Mouse (Mus musculus) lung, embryonic 15.5 days (tissue): Measurements from ENCODE around the gene Lrrc9. TPM values are rescaled to one million over a fixed set of nuclear protein-coding genes. Genes with fewer than 3 reads are reported as not detected.

ENCODE experiments used
- ATAC-seq: fragments of 200-750 bp; cut with Nextera tagmentation; 2 replicates; pipeline ENCODE4 v1.8.0; 2017; ENCODE audit warnings: moderate number of reproducible peaks, borderline replicate concordance; ENCODE audit not compliant: low FRiP score, low TSS enrichment; ENCODE audit errors: extremely low read depth
- H3K27ac ChIP-seq: fragments of 300-500 bp; sonication (generic); 2 replicates; pipeline ENCODE4 v1.5.1; 2015; ENCODE audit warnings: moderate library complexity, mild to moderate bottlenecking, inconsistent platforms
- H3K27me3 ChIP-seq: fragments of 300-500 bp; sonication (generic); 2 replicates; pipeline ENCODE4 v1.6.1; 2015; ENCODE audit warnings: inconsistent platforms
- H3K36me3 ChIP-seq: fragments of 300-500 bp; sonication (generic); 2 replicates; pipeline ENCODE4 v1.6.1; 2015; ENCODE audit warnings: inconsistent platforms
- H3K4me1 ChIP-seq: fragments of 300-500 bp; sonication (generic); 2 replicates; pipeline ENCODE4 v1.6.1; 2015; ENCODE audit warnings: inconsistent platforms
- H3K4me2 ChIP-seq: fragments of 300-500 bp; sonication (generic); 2 replicates; pipeline ENCODE4 v1.6.1; 2015; ENCODE audit warnings: inconsistent platforms, mild to moderate bottlenecking, moderate library complexity
- H3K4me3 ChIP-seq: fragments of 300-500 bp; sonication (generic); 2 replicates; pipeline ENCODE4 v1.5.1; 2015; ENCODE audit warnings: mild to moderate bottlenecking, inconsistent platforms
- H3K9ac ChIP-seq: fragments of 300-500 bp; sonication (generic); 2 replicates; pipeline ENCODE4 v1.6.1; 2015; ENCODE audit warnings: inconsistent platforms
- H3K9me3 ChIP-seq: fragments of 300-500 bp; sonication (generic); 2 replicates; pipeline ENCODE4 v1.6.1; 2016; ENCODE audit warnings: inconsistent platforms
- WGBS: fragments of 180-500 bp; shearing (Covaris S2); methylation state at CpG from one replicate; pipeline ENCODE4 v1.1.7; 2015; 5-methylcytosine and 5-hydroxymethylcytosine counted together
- polyA plus RNA-seq: library from polyadenylated mRNA; unstranded; fragments of >200 nt; fragmentation: Nextera tagmentation; extraction: Ambion mirVana; gene quantifications from 2 replicates; pipeline ENCODE4 v1.2.1, GENCODE M21; 2015

Gene Lrrc9
- polyA plus RNA-seq, 1 experiment from 2014 or later = 0.25 TPM

- H3K4me1 ChIP-seq = no peaks in the 10 kb centered on the region
- no peaks in the 10 kb centered on the region for H3K27me3 ChIP-seq
- no peaks in the 10 kb centered on the region for H3K36me3 ChIP-seq
- ATAC-seq = peak; percentile 67; the same call in 1 of the 2 replicates
- H3K27ac ChIP-seq = no peak overlapping the region
- H3K9me3 ChIP-seq = no peaks in the 10 kb centered on the region
- H3K4me2 ChIP-seq = no peak overlapping the region
- no peak overlapping the region for H3K9ac ChIP-seq
- H3K4me3 ChIP-seq = no peak overlapping the region
Observed at GRCm38 (mm10) chr12:72484872-72485271, 43.2 kb downstream of the Lrrc9 start.

DNA sequence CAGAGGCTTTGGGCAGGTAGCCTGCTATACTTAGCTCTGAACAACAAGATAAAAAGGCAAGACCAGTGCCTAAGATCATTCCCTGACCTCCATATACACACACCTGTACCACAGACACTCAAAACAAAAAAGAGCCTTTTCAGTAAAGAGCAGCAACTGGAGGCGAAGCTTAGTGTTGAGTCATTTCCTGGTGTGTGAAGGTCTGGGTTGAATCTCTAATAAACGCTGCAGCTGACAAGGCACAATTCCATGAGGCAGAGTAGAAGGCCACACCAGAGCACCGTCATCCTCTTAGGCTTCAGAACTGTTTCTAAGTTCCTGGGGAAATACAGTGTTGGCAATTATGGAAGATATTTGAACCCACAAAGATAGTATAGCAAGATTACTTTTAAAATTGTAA lies 45.8 kb downstream of the Lrrc9 start:
- no peak overlapping the region for H3K4me3 ChIP-seq
- WGBS = 68% methylated on average over 3 of the region's 3 CpGs
- H3K9ac ChIP-seq = no peak overlapping the region
- H3K4me2 ChIP-seq = no peak overlapping the region
- H3K4me1 ChIP-seq = no peaks in the 10 kb centered on the region
- H3K36me3 ChIP-seq = no peaks in the 10 kb centered on the region
- ATAC-seq = no peak
- H3K27me3 ChIP-seq = no peaks in the 10 kb centered on the region
- no peak overlapping the region for H3K27ac ChIP-seq
- H3K9me3 ChIP-seq = no peaks in the 10 kb centered on the region

DNA sequence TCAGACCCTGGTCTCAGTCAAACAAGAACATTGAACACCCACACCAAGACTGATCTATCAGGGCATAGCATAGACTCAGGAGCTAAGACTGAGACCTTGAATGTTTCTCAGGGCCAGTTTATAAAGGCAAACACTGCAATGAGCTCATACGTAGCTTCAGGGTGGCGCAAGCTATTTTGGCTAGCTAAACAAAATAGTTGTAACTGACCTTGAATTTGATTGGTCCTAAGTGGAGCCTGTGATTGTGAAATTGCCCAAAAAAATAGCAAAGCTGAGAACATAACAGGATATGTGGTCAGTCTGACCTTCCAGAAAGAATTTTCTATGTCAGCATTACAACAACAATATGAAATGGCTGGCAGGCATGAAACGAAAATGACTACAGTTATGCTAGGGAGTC lies 48.3 kb downstream of the Lrrc9 start:
- H3K4me1 ChIP-seq = no peaks in the 10 kb centered on the region
- H3K27me3 ChIP-seq = no peaks in the 10 kb centered on the region
- H3K4me3 ChIP-seq = no peak overlapping the region
- H3K9me3 ChIP-seq = no peaks in the 10 kb centered on the region
- ATAC-seq = no peak
- 62% methylated on average over 3 of the region's 3 CpGs for WGBS
- no peak overlapping the region for H3K9ac ChIP-seq
- H3K4me2 ChIP-seq = no peak overlapping the region
- no peaks in the 10 kb centered on the region for H3K36me3 ChIP-seq
- no peak overlapping the region; the same call in 1 of the 2 replicates for H3K27ac ChIP-seq

DNA sequence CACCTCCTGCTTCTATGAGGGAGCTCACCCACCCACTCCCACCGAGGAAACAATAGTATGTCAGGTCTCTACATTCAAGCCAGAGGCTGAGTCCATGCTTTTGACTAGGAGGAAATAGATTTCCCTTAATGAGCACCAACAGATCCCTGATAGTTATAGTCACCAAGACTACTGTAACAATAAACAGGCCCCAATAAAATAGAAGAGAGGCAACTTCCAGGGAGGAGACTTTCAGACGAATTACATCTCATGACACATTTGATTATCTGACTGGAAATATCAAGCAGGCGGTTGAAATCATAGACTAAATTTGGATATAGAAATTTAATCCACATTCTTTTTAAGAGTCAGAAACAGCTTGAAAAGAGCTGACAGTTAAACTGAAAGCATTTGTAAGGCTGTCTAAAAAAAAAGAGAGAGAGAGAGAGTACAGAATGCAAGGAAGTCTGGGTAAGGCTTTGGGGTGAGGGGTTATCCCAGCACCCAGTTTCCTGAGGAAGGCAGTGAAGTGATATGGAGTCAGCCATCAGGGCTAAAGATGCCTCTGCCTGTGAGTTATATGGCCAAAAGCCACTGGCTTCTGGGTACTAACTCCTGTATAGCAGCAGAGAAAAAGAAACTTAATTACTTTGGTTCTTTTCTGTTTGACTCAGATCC lies 49.5 kb downstream of the Lrrc9 start:
- no peak for ATAC-seq
- Histone ChIP-seq H3K4me2 (no peak overlapping the region), H3K9me3 (no peaks in the 10 kb centered on the region), H3K27me3 (no peaks in the 10 kb centered on the region), H3K27ac (peak overlapping the region; percentile 55; the same call in 1 of the 2 replicates), H3K36me3 (no peaks in the 10 kb centered on the region), H3K9ac (no peak overlapping the region), H3K4me1 (no peaks in the 10 kb centered on the region), H3K4me3 (no peak overlapping the region)
- 46% methylated on average over 3 of the region's 3 CpGs for WGBS

DNA sequence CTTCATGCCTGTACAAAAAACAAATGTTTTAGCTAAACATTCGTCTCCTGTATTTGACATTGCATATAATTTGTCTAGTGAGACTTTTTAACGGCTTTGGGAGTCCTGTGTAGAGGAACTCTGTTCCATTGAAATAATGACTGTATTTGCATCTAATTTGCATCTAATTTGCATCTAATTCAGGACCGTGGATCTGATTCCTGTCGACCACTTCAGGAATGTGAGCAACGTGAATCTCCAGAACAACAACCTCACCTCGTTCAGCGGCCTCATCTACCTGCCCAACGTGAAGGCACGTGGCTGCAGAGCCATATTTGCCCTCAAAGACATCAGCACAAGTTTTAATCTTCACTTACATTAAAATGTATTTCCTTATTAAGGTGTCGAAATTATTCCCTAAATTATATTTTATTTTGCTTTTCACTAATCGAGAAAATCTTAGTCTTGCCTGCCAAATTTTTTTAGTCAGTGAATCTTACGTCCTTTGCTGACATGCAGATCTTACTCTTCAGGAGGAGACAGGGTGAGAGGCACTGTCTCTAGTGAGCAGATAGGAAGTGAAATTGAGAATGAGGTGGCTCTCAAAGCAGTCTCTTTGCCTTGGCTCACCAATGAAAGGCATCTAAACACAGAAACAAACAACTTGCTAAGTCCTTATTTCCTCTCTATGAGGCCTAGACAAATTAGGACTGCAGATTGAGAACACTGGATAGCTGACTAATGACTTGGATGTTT lies 55.4 kb downstream of the Lrrc9 start:
- no peaks in the 10 kb centered on the region for H3K4me1 ChIP-seq
- no peaks in the 10 kb centered on the region for H3K27me3 ChIP-seq
- no peak overlapping the region for H3K27ac ChIP-seq
- no peak for ATAC-seq
- no peaks in the 10 kb centered on the region for H3K9me3 ChIP-seq
- 68% methylated on average over 12 of the region's 12 CpGs for WGBS
- H3K4me2 ChIP-seq = no peak overlapping the region
- H3K4me3 ChIP-seq = no peak overlapping the region
- no peaks in the 10 kb centered on the region for H3K36me3 ChIP-seq
- no peak overlapping the region for H3K9ac ChIP-seq

GRCm38 (mm10) chr12:72509606-72510005 lies 67.9 kb downstream of the Lrrc9 start:
- ATAC-seq = no peak
- H3K9ac ChIP-seq = no peak overlapping the region
- no peaks in the 10 kb centered on the region for H3K27me3 ChIP-seq
- H3K4me2 ChIP-seq = no peak overlapping the region
- H3K4me3 ChIP-seq = no peak overlapping the region
- 78% methylated on average over 7 of the region's 7 CpGs for WGBS
- H3K36me3 ChIP-seq = no peaks in the 10 kb centered on the region
- no peak overlapping the region for H3K27ac ChIP-seq
- no peaks in the 10 kb centered on the region for H3K9me3 ChIP-seq
- no peaks in the 10 kb centered on the region for H3K4me1 ChIP-seq

- Histone ChIP-seq H3K4me3 (no peak overlapping the region), H3K27ac (no peak overlapping the region), H3K9me3 (no peaks in the 10 kb centered on the region), H3K4me1 (no peaks in the 10 kb centered on the region), H3K9ac (no peak overlapping the region), H3K27me3 (no peaks in the 10 kb centered on the region), H3K36me3 (no peaks in the 10 kb centered on the region), H3K4me2 (no peak overlapping the region)
- WGBS = 61% methylated on average over 3 of the region's 3 CpGs
- no peak for ATAC-seq
Observed at GRCm38 (mm10) chr12:72515446-72515845, 73.8 kb downstream of the Lrrc9 start.

- Histone ChIP-seq H3K9me3 (no peaks in the 10 kb centered on the region), H3K4me3 (no peak overlapping the region), H3K27ac (no peak overlapping the region), H3K36me3 (no peaks in the 10 kb centered on the region), H3K4me1 (no peaks in the 10 kb centered on the region), H3K27me3 (no peaks in the 10 kb centered on the region), H3K9ac (no peak overlapping the region), H3K4me2 (no peak overlapping the region)
- ATAC-seq = no peak
- 85% methylated on average over 12 of the region's 12 CpGs for WGBS
Observed at GRCm38 (mm10) chr12:72518114-72518728, 76.6 kb downstream of the Lrrc9 start.

DNA sequence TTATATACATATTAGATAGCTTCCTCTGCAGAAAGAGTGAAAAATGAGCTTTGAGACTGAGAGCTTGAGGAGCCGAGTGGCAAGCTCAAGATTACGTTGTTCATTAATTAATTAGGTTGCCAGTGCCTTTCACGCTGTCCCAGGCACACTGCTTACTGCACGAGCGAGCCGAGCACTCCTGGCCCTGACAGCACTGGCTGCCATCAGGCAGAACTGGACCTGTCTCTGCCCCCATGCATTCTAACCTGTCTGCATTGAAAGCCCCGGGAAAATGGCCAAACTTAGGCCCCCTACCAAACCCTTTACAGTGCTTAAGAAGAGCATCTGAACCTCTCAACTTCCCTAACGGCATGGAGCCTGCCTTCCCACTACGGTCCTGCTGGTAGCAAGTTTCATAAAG lies 77.7 kb downstream of the Lrrc9 start:
- H3K9me3 ChIP-seq = no peaks in the 10 kb centered on the region
- ATAC-seq = no peak
- no peaks in the 10 kb centered on the region for H3K4me1 ChIP-seq
- no peaks in the 10 kb centered on the region for H3K27me3 ChIP-seq
- no peaks in the 10 kb centered on the region for H3K36me3 ChIP-seq
- no peak overlapping the region for H3K9ac ChIP-seq
- WGBS = 63% methylated on average over 9 of the region's 9 CpGs
- H3K4me3 ChIP-seq = no peak overlapping the region
- no peak overlapping the region for H3K4me2 ChIP-seq
- no peak overlapping the region for H3K27ac ChIP-seq

DNA sequence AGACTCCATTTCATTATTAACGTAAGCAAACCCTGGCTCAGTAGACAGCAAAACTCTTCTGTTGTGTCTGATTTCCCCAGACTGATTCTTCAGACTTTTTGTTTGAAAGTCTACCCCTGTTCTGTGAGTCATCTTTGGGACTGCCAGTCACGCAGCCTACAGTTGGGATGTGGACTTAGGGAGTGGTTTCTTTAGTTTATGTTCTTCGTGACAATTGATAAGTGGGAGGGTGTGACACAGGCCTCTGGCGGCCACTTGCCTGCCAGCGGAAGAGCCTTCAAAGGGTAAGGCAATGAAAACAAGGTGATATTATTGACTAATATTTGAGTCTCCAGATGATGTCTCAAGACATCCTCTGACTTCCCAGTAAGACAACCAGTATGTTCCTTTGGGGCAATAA lies 78.2 kb downstream of the Lrrc9 start:
- Histone ChIP-seq H3K9ac (no peak overlapping the region), H3K9me3 (no peaks in the 10 kb centered on the region), H3K4me1 (no peaks in the 10 kb centered on the region), H3K4me2 (no peak overlapping the region), H3K27ac (no peak overlapping the region), H3K27me3 (no peaks in the 10 kb centered on the region), H3K36me3 (no peaks in the 10 kb centered on the region), H3K4me3 (no peak overlapping the region)
- 51% methylated on average over 5 of the region's 5 CpGs for WGBS
- no peak for ATAC-seq

DNA sequence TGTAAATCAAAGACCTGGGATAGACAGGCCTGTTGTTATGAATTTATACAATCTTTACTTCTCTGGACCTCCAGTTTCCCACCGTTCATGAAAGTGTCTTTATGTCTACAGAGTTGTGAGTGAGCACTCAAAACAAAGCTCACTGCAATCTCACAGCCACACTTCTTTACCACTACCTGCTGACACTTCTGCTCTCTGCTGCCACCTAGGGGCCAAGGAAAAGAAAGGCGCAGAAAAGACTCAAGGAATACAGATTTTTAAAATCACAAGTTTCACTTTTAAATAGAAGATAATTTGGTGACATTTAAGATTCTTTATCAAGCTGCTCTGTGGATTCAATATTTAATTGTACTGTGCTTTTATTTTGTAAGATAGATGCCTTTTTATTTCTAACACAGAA lies 79.0 kb downstream of the Lrrc9 start:
- H3K36me3 ChIP-seq = no peaks in the 10 kb centered on the region
- H3K9ac ChIP-seq = no peak overlapping the region
- no peak overlapping the region for H3K4me3 ChIP-seq
- H3K27me3 ChIP-seq = no peaks in the 10 kb centered on the region
- H3K9me3 ChIP-seq = no peaks in the 10 kb centered on the region
- no peak overlapping the region for H3K4me2 ChIP-seq
- H3K27ac ChIP-seq = no peak overlapping the region
- H3K4me1 ChIP-seq = no peaks in the 10 kb centered on the region
- 5% methylated on average over 2 of the region's 2 CpGs for WGBS
- ATAC-seq = no peak

GRCm38 (mm10) chr12:72525588-72525987 lies 83.9 kb downstream of the Lrrc9 start:
- no peak overlapping the region for H3K4me3 ChIP-seq
- no peak overlapping the region for H3K4me2 ChIP-seq
- no peak overlapping the region for H3K27ac ChIP-seq
- no peaks in the 10 kb centered on the region for H3K9me3 ChIP-seq
- H3K27me3 ChIP-seq = no peaks in the 10 kb centered on the region
- 48% methylated on average over 4 of the region's 4 CpGs for WGBS
- H3K36me3 ChIP-seq = no peaks in the 10 kb centered on the region
- H3K4me1 ChIP-seq = no peaks in the 10 kb centered on the region
- ATAC-seq = no peak
- H3K9ac ChIP-seq = no peak overlapping the region
